Comparison of ENCODE assay signal across 9 mouse cellular contexts in genomic region chr11:54144886-54145285, GRCm38 (mm10). TPM values are rescaled to one million over a fixed set of nuclear protein-coding genes. Genes with fewer than 3 reads are reported as not detected.
DNase-seq lines count a peak whose midpoint lies in the region; ATAC-seq and TF ChIP-seq lines count a peak whose summit lies in the region.
"Had no signal": no experiment of that assay in that cellular context is flagged by ENCODE, and none has a peak within 500 bp of the region (broad histone marks: within the 10 kb centered on the region; RNA-seq: fewer than 3 reads in every experiment).

No protein-coding gene starts in this region.

- DNase-seq in A20 (ENCODE audit: low read depth, low spot score): peak; percentile 81
- peak; percentile 59 to 74 for DNase-seq in CD8-positive naive resting alpha-beta T cell, adult 2 months (ENCODE audit: low read depth in 2 of 2, low spot score in 2 of 2)
- DNase-seq in brain, adult 2 months (ENCODE audit: low read depth, low spot score): peak; percentile 89
- peak; percentile 66 for DNase-seq in kidney, postnatal 14 days
- DNase-seq in lung, adult 2 months: peak; percentile 76
- DNase-seq in right cerebral cortex, postnatal 4 days: peak; percentile 76

- no peak for TF ChIP-seq POLR2A in lung, adult 2 months (IDR thresholded peaks at IDR 0.05; ENCODE audit: borderline replicate concordance, extremely low read depth, low read depth, low read length)

- peaks cover 2% of the 10 kb centered on the region; the same call in 1 of the 2 replicates for H3K4me1 ChIP-seq in lung, adult 2 months (ENCODE audit: control insufficient read depth, insufficient read depth, low read length)
- H3K4me1 ChIP-seq: heart, embryonic 15.5 days had no signal

- ATAC-seq in frontal cortex, adult (ENCODE audit: low TSS enrichment): peak; percentile 78
- no peak for ATAC-seq in erythroid progenitor cell, adult 5-6 weeks (replicated peaks; ENCODE audit: low FRiP score, poor library complexity, severe bottlenecking)

- H3K4me3 ChIP-seq in lung, adult 2 months (replicated peaks; ENCODE audit: extremely low read depth, low read depth, low read length): no peak overlapping the region
- H3K4me3 ChIP-seq: heart, embryonic 15.5 days had no signal

- TF ChIP-seq CTCF in lung, adult 2 months (IDR thresholded peaks at IDR 0.05; ENCODE audit: insufficient read depth, low read length): peak; percentile 97

- WGBS in lung, adult 2 months: 18% methylated on average over 3 of the region's 3 CpGs

RNA-seq across cellular contexts. Expression of gene P4ha2, which starts 45.0 kb away (rescaled TPM):
- 25.9 and 30.0 TPM in 2 replicates for polyA plus RNA-seq in lung, adult 2 months (2012; rRNA removed)
- not detected in 2 replicates for total RNA-seq in erythroid progenitor cell, adult 5-6 weeks (2015; ENCODE audit: low replicate concordance)
- total RNA-seq in erythroid progenitor cell, adult 5-6 weeks (2017; ENCODE audit: low replicate concordance): not detected in 2 replicates
